Mouse (Mus musculus) thymus, adult 2 months (tissue): Measurements from ENCODE around the gene Scgb2b27. TPM values are rescaled to one million over a fixed set of nuclear protein-coding genes. Genes with fewer than 3 reads are reported as not detected.
"Not testable (repeated sequence)": the region's sequence is repeated elsewhere in the genome, so short reads cannot be mapped to it uniquely, and the experiment has no call there.

ENCODE experiments used
- DNase-seq: peaks from one replicate; pipeline ENCODE4 v3.0.0; 2021
- H3K27ac ChIP-seq: fragments of 200-500 bp; 2 replicates; pipeline ENCODE4 v1.5.1; 2012; ENCODE audit warnings: low read length, control low read depth; ENCODE audit not compliant: control insufficient read depth, insufficient read depth
- H3K27me3 ChIP-seq: fragments of 200-500 bp; 2 replicates; pipeline ENCODE4 v1.6.1; 2012; ENCODE audit warnings: mild to moderate bottlenecking, low read length, moderate library complexity, mixed read lengths; ENCODE audit not compliant: control insufficient read depth, insufficient read depth
- H3K36me3 ChIP-seq: fragments of 200-500 bp; 2 replicates; pipeline ENCODE4 v1.6.1; 2012; ENCODE audit warnings: mild to moderate bottlenecking, low read length, moderate library complexity; ENCODE audit not compliant: control insufficient read depth, insufficient read depth
- H3K4me1 ChIP-seq: fragments of 200-500 bp; replicated peaks from 2 replicates; pipeline ENCODE4 v1.6.1; 2012; ENCODE audit warnings: low read length; ENCODE audit not compliant: control insufficient read depth, insufficient read depth
- H3K4me3 ChIP-seq: fragments of 200-500 bp; 2 replicates; pipeline ENCODE4 v1.5.1; 2012; ENCODE audit warnings: mild to moderate bottlenecking, low read length, control low read depth, moderate library complexity; ENCODE audit not compliant: control insufficient read depth, insufficient read depth
- CTCF ChIP-seq: fragments of 200-500 bp; IDR thresholded peaks from 2 replicates; pipeline ENCODE4 v1.5.1; 2012; ENCODE audit warnings: mild to moderate bottlenecking, control low read depth, low read length, moderate library complexity, borderline replicate concordance; ENCODE audit not compliant: control insufficient read depth, poor library complexity, insufficient read depth; ENCODE audit errors: extremely low read depth
- POLR2A ChIP-seq: fragments of 200-500 bp; IDR thresholded peaks from 2 replicates; pipeline ENCODE4 v1.6.1; 2012; ENCODE audit warnings: mild to moderate bottlenecking, low read length, control low read depth, moderate library complexity; ENCODE audit not compliant: control insufficient read depth, poor library complexity, insufficient read depth; ENCODE audit errors: extremely low read depth
- WGBS: fragments of 180-500 bp; shearing (Covaris S2); methylation state at CpG from one replicate; pipeline ENCODE4 v1.1.7; 2018; 5-methylcytosine and 5-hydroxymethylcytosine counted together
- polyA plus RNA-seq: library from polyadenylated mRNA; depleted of rRNA; stranded (reverse); fragments of >200 nt; gene quantifications from 2 replicates; pipeline ENCODE4 v1.2.3, GENCODE M21; 2012; rRNA removed

The Scgb2b27 gene
- 0.93 TPM in 1 of 2 replicates, not detected in the other for polyA plus RNA-seq

- H3K36me3 ChIP-seq: no peaks in the 10 kb centered on the region
- 77% methylated on average over 4 of the region's 4 CpGs for WGBS
- TF ChIP-seq POLR2A (no peak), CTCF (no peak)
- H3K27me3 ChIP-seq: no peaks in the 10 kb centered on the region
- no peak within 1 kb of the TSS for H3K27ac ChIP-seq
- H3K4me1 ChIP-seq: no peaks in the 10 kb centered on the region
- no peak for DNase-seq
- H3K4me3 ChIP-seq: no peak within 1 kb of the TSS
Observed at GRCm38 (mm10) chr7:34013842-34014241, at the start of gene Scgb2b27. Scgb2b27 (minus strand) TSS chr7:34013942.

- not testable (repeated sequence) for H3K36me3 ChIP-seq, H3K4me1 ChIP-seq, H3K27ac ChIP-seq, H3K27me3 ChIP-seq, DNase-seq, H3K4me3 ChIP-seq
- WGBS: 92% methylated on average over 11 of the region's 11 CpGs
Observed at GRCm38 (mm10) chr7:34036076-34036815, 22.5 kb upstream of the Scgb2b27 start.

- H3K4me3 ChIP-seq, H3K36me3 ChIP-seq, H3K27ac ChIP-seq, H3K27me3 ChIP-seq, DNase-seq, H3K4me1 ChIP-seq: not testable (repeated sequence)
- WGBS: 90% methylated on average over 4 of the region's 4 CpGs
Observed at GRCm38 (mm10) chr7:34034579-34034978, 20.8 kb upstream of the Scgb2b27 start.

- no peaks in the 10 kb centered on the region for H3K36me3 ChIP-seq
- H3K27ac ChIP-seq: no peak overlapping the region
- no peaks in the 10 kb centered on the region for H3K27me3 ChIP-seq
- TF ChIP-seq CTCF: no peak
- TF ChIP-seq POLR2A: no peak
- no peak for DNase-seq
- H3K4me1 ChIP-seq: no peaks in the 10 kb centered on the region
- no peak overlapping the region for H3K4me3 ChIP-seq
- WGBS: 96% methylated on average over 11 of the region's 11 CpGs
Observed at GRCm38 (mm10) chr7:34030026-34030425, 16.3 kb upstream of the Scgb2b27 start.

GRCm38 (mm10) chr7:34027202-34027601 lies 13.5 kb upstream of the Scgb2b27 start:
- not testable (repeated sequence) for H3K27me3 ChIP-seq, H3K36me3 ChIP-seq, H3K4me3 ChIP-seq, H3K4me1 ChIP-seq, H3K27ac ChIP-seq, DNase-seq
- WGBS: 86% methylated on average over 9 of the region's 9 CpGs

- Histone ChIP-seq H3K36me3 (no peaks in the 10 kb centered on the region), H3K4me3 (no peak overlapping the region), H3K27ac (no peak overlapping the region), H3K4me1 (no peaks in the 10 kb centered on the region), H3K27me3 (no peaks in the 10 kb centered on the region)
- 89% methylated on average over 4 of the region's 4 CpGs for WGBS
- no peak for DNase-seq
- TF ChIP-seq POLR2A: no peak
- no peak for TF ChIP-seq CTCF
Observed at GRCm38 (mm10) chr7:34025641-34026040, 11.9 kb upstream of the Scgb2b27 start.

GRCm38 (mm10) chr7:34021183-34021582 lies 7.4 kb upstream of the Scgb2b27 start, which contains the start of gene Scgb1b27:
Scgb1b27 (plus strand) TSS chr7:34021483.
- H3K4me3 ChIP-seq, H3K27me3 ChIP-seq, H3K4me1 ChIP-seq, H3K36me3 ChIP-seq, H3K27ac ChIP-seq, DNase-seq: not testable (repeated sequence)
- WGBS: 100% methylated on average over 1 of the region's 1 CpGs

GRCm38 (mm10) chr7:33982281-33982680 lies 31.5 kb downstream of the Scgb2b27 start:
- H3K27ac ChIP-seq, DNase-seq, H3K4me1 ChIP-seq, H3K36me3 ChIP-seq, H3K4me3 ChIP-seq, H3K27me3 ChIP-seq: not testable (repeated sequence)
- WGBS: 20% methylated on average over 8 of the region's 9 CpGs

Other genes with a start within 250 kb of the Scgb2b27 start
- not detected in 2 replicates for gene Scgb2b26, start 68.9 kb downstream of the Scgb2b27 start, polyA plus RNA-seq
- not detected in 2 replicates for gene Scgb1b27, start 7.5 kb upstream of the Scgb2b27 start, polyA plus RNA-seq
- not detected in 2 replicates for gene Scgb1b30, start 81.5 kb upstream of the Scgb2b27 start, polyA plus RNA-seq
- gene Wtip, start 119.3 kb upstream of the Scgb2b27 start, polyA plus RNA-seq: 5.0 and 5.8 TPM in 2 replicates
- 81.6 and 93.9 TPM in 2 replicates for gene Uba2, start 155.7 kb upstream of the Scgb2b27 start, polyA plus RNA-seq
- gene Pdcd2l, start 182.7 kb upstream of the Scgb2b27 start, polyA plus RNA-seq: 39.5 and 40.6 TPM in 2 replicates
- gene Gpi1, start 216.4 kb upstream of the Scgb2b27 start, polyA plus RNA-seq: 265 and 304 TPM in 2 replicates
- gene Gm6096, start 237.1 kb upstream of the Scgb2b27 start, polyA plus RNA-seq: not detected in 2 replicates